26 mouse cellular contexts compared by ENCODE assay signal in genomic region chr4:136256696-136257095, GRCm38 (mm10). TPM values are rescaled to one million over a fixed set of nuclear protein-coding genes. Genes with fewer than 3 reads are reported as not detected.
"Had no signal": no experiment of that assay in that cellular context is flagged by ENCODE, and none has a peak within 500 bp of the region (broad histone marks: within the 10 kb centered on the region; RNA-seq: fewer than 3 reads in every experiment).

No protein-coding gene starts in this region.

- H3K4me2 ChIP-seq: intestine, embryonic 15.5 days; kidney, embryonic 15.5 days; limb, embryonic 12.5 days; limb, embryonic 15.5 days; lung, embryonic 14.5 days; midbrain, embryonic 13.5 days had no signal

- H3K4me3 ChIP-seq: intestine, embryonic 15.5 days; kidney, embryonic 15.5 days; left cerebral cortex, adult 2 months; limb, embryonic 12.5 days; limb, embryonic 15.5 days; megakaryocyte, embryonic 14.5 days; midbrain, embryonic 13.5 days; myocyte had no signal

- H3K27ac ChIP-seq: intestine, embryonic 15.5 days; kidney, embryonic 15.5 days; left cerebral cortex, adult 2 months; limb, embryonic 12.5 days; limb, embryonic 15.5 days; macrophage; midbrain, embryonic 13.5 days; stomach, postnatal 0 days had no signal

- H3K9me3 ChIP-seq: intestine, embryonic 15.5 days; kidney, embryonic 15.5 days; limb, embryonic 12.5 days; limb, embryonic 15.5 days; midbrain, embryonic 13.5 days had no signal

- ATAC-seq: lung, postnatal 0 days; midbrain, embryonic 13.5 days; midbrain, embryonic 16.5 days had no signal

- H3K9ac ChIP-seq: intestine, embryonic 15.5 days; kidney, embryonic 15.5 days; limb, embryonic 12.5 days; limb, embryonic 15.5 days; liver, postnatal 0 days; lung, embryonic 14.5 days; midbrain, embryonic 13.5 days had no signal

- H3K36me3 ChIP-seq: intestine, embryonic 15.5 days; kidney, embryonic 15.5 days; limb, embryonic 12.5 days; limb, embryonic 15.5 days; midbrain, embryonic 13.5 days had no signal

- H3K27me3 ChIP-seq: intestine, embryonic 15.5 days; limb, embryonic 15.5 days had no signal

- DNase-seq: kidney, adult 11 months; kidney, adult 8-10 months; kidney, postnatal 10 days; kidney, postnatal 36 days; left cerebral cortex, postnatal 4 days; liver, postnatal 0 days; lung, embryonic 14.5 days; right cerebral cortex, adult 18-20 months; right cerebral cortex, postnatal 14 days; right cerebral cortex, postnatal 4 days; thymus, adult 2 months; thymus, postnatal 14 days; thymus, postnatal 4 days had no signal

RNA-seq across cellular contexts. Expression of gene Tcea3, which starts 9.2 kb away (rescaled TPM):
- polyA plus RNA-seq: macrophage had no signal

RNA-seq across cellular contexts. Expression of gene Asap3, which starts 50.5 kb away (rescaled TPM):
- total RNA-seq: monocyte, adult 5-6 weeks had no signal
